Mouse (Mus musculus) small intestine, adult 2 months (tissue): ENCODE results near the gene Rassf3. TPM values are rescaled to one million over a fixed set of nuclear protein-coding genes. Genes with fewer than 3 reads are reported as not detected.
A peak's percentile ranks its signal among the peaks of the same experiment; 100 is the strongest.

Source experiments
- H3K27ac ChIP-seq: fragments of 200-500 bp; 2 replicates; pipeline ENCODE4 v1.5.1; 2012; ENCODE audit warnings: low read depth, low read length, control low read depth, inconsistent platforms; ENCODE audit not compliant: insufficient read depth
- H3K27me3 ChIP-seq: fragments of 200-500 bp; 2 replicates; pipeline ENCODE4 v1.6.1; 2012; ENCODE audit warnings: mild to moderate bottlenecking, moderate library complexity, low read length, inconsistent platforms; ENCODE audit not compliant: control insufficient read depth, insufficient read depth
- H3K36me3 ChIP-seq: fragments of 200-500 bp; 2 replicates; pipeline ENCODE4 v1.6.1; 2012; ENCODE audit warnings: mild to moderate bottlenecking, low read length, control low read depth, inconsistent platforms; ENCODE audit not compliant: control insufficient read depth, insufficient read depth
- H3K4me1 ChIP-seq: fragments of 200-500 bp; 2 replicates; pipeline ENCODE4 v1.6.1; 2012; ENCODE audit warnings: low read length, inconsistent platforms, mixed read lengths; ENCODE audit not compliant: control insufficient read depth, insufficient read depth, insufficient read length
- H3K4me3 ChIP-seq: fragments of 200-500 bp; 2 replicates; pipeline ENCODE4 v1.5.1; 2012; ENCODE audit warnings: low read depth, mild to moderate bottlenecking, control low read depth, inconsistent platforms, low read length, moderate library complexity
- CTCF ChIP-seq: fragments of 200-500 bp; IDR thresholded peaks from 2 replicates; pipeline ENCODE4 v1.5.1; 2012; ENCODE audit warnings: low read depth, mild to moderate bottlenecking, control low read depth, inconsistent platforms, low read length, moderate library complexity, mixed read lengths; ENCODE audit not compliant: insufficient replicate concordance, insufficient read length; ENCODE audit errors: extremely low read depth
- POLR2A ChIP-seq: fragments of 200-500 bp; IDR thresholded peaks from 2 replicates; pipeline ENCODE4 v1.6.1; 2012; ENCODE audit warnings: low read depth, mild to moderate bottlenecking, control low read depth, inconsistent platforms, low read length, moderate library complexity
- WGBS: fragments of 180-500 bp; shearing (Covaris S2); methylation state at CpG from one replicate; pipeline ENCODE4 v1.1.7; 2018; 5-methylcytosine and 5-hydroxymethylcytosine counted together
- polyA plus RNA-seq: library from polyadenylated mRNA; depleted of rRNA; stranded (reverse); fragments of >200 nt; gene quantifications from 2 replicates; pipeline ENCODE4 v1.2.3, GENCODE M21; 2012

The Rassf3 gene
- polyA plus RNA-seq, 1 experiment = 25.8 TPM

GRCm38 (mm10) chr10:121488623-121489299 is 12.6 kb upstream of the Rassf3 start:
- 84% methylated on average over 14 of the region's 14 CpGs for WGBS
- Histone ChIP-seq H3K4me3 (no peak overlapping the region), H3K36me3 (no peaks in the 10 kb centered on the region), H3K27me3 (no peaks in the 10 kb centered on the region), H3K27ac (0 out of 2 replicates have a peak overlapping the region, but pooled peaks have one; percentile 15), H3K4me1 (peaks cover 18% of the 10 kb centered on the region; the same call in 1 of the 2 replicates)
- TF ChIP-seq CTCF (no peak), POLR2A (no peak)

- H3K4me3 ChIP-seq = no peak overlapping the region
- H3K27me3 ChIP-seq = no peaks in the 10 kb centered on the region
- WGBS = 76% methylated on average over 4 of the region's 4 CpGs
Observed at GRCm38 (mm10) chr10:121487716-121488115, 11.6 kb upstream of the Rassf3 start.

GRCm38 (mm10) chr10:121486350-121486749 is 10.2 kb upstream of the Rassf3 start:
- 33% methylated on average over 9 of the region's 9 CpGs for WGBS
- peaks cover 9% of the 10 kb centered on the region; the same call in 1 of the 2 replicates for H3K4me1 ChIP-seq
- no peaks in the 10 kb centered on the region for H3K27me3 ChIP-seq
- H3K36me3 ChIP-seq = no peaks in the 10 kb centered on the region
- no peak overlapping the region for H3K4me3 ChIP-seq
- H3K27ac ChIP-seq = peak overlapping the region; percentile 63; the same call in 1 of the 2 replicates
- TF ChIP-seq POLR2A (no peak), CTCF (no peak)

More at GRCm38 (mm10) chr10:121487716-121488115, 11.6 kb upstream of the Rassf3 start:
- no peak overlapping the region for H3K27ac ChIP-seq
- TF ChIP-seq CTCF (no peak), POLR2A (no peak)
- no peaks in the 10 kb centered on the region for H3K36me3 ChIP-seq
- H3K4me1 ChIP-seq = peaks cover 16% of the 10 kb centered on the region; the same call in 1 of the 2 replicates

- Histone ChIP-seq H3K4me3 (no peak overlapping the region), H3K27me3 (no peaks in the 10 kb centered on the region), H3K36me3 (no peaks in the 10 kb centered on the region), H3K27ac (no peak overlapping the region), H3K4me1 (peaks cover 9% of the 10 kb centered on the region; the same call in 1 of the 2 replicates)
- no peak for TF ChIP-seq CTCF
- TF ChIP-seq POLR2A = no peak
- WGBS = 79% methylated on average over 1 of the region's 1 CpGs
Observed at GRCm38 (mm10) chr10:121483364-121483763, 7.2 kb upstream of the Rassf3 start.

DNA sequence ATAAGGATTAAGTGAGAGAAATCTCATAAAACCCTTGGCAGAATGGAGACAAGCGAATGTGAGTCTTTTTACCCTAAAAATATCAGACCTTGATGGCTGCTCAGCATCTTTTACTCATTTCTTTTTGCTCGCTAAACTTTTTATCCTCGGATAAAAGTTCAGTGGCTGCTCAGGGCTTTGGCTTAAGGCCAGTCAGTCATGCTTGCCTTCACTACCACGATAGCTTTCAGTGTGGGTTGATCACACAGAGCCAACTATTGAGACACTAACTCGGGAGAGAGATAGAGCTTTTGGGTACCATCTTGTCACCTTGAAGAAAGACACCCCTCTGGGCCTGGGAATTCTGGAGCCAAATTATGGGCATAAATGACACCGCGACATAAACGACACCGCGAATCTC is 5.0 kb upstream of the Rassf3 start:
- Histone ChIP-seq H3K36me3 (no peaks in the 10 kb centered on the region), H3K4me3 (no peak overlapping the region), H3K27ac (no peak overlapping the region), H3K4me1 (peaks cover 5% of the 10 kb centered on the region; the same call in 1 of the 2 replicates), H3K27me3 (no peaks in the 10 kb centered on the region)
- 88% methylated on average over 10 of the region's 10 CpGs for WGBS
- TF ChIP-seq POLR2A (no peak), CTCF (no peak)

- Histone ChIP-seq H3K36me3 (no peaks in the 10 kb centered on the region), H3K27ac (no peak overlapping the region), H3K4me3 (no peak overlapping the region), H3K27me3 (no peaks in the 10 kb centered on the region), H3K4me1 (peaks cover 3% of the 10 kb centered on the region; the same call in 1 of the 2 replicates)
- TF ChIP-seq CTCF = no peak
- no peak for TF ChIP-seq POLR2A
- 86% methylated on average over 1 of the region's 1 CpGs for WGBS
Observed at GRCm38 (mm10) chr10:121479987-121480386, 3.8 kb upstream of the Rassf3 start.

DNA sequence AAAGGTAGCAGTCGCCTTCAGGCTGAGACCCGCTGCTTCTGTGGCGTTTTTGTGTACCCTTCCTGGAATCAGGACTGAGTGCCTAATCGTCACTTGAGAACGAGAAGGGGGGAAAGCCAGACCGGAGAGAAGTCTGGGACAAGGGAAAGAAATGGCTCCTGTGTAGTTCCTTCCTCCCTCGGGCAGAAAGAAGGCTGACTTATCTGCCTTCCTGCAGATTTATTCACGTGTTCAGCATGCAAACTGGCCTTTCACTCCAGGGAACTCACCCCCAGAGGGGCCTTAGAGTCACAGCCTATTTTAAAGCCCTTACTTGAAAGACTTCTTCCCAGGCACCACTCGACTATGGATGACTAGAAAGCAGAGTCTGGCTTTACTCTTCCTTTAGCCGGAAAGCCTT is 1.3 kb upstream of the Rassf3 start:
- Histone ChIP-seq H3K27me3 (no peaks in the 10 kb centered on the region), H3K27ac (no peak overlapping the region), H3K4me3 (no peak overlapping the region), H3K36me3 (no peaks in the 10 kb centered on the region), H3K4me1 (peaks cover 12% of the 10 kb centered on the region)
- WGBS = 71% methylated on average over 10 of the region's 10 CpGs
- no peak for TF ChIP-seq POLR2A
- no peak for TF ChIP-seq CTCF

GRCm38 (mm10) chr10:121476968-121477337 is 806 bp upstream of the Rassf3 start:
- H3K4me3 ChIP-seq = 0 out of 2 replicates have a peak overlapping the region, but pooled peaks have one; percentile 69
- WGBS = 59% methylated on average over 8 of the region's 8 CpGs

More at GRCm38 (mm10) chr10:121476968-121477337, 806 bp upstream of the Rassf3 start:
- Histone ChIP-seq H3K27ac (0 out of 2 replicates have a peak overlapping the region, but pooled peaks have one; percentile 14), H3K27me3 (no peaks in the 10 kb centered on the region), H3K4me1 (peaks cover 15% of the 10 kb centered on the region), H3K36me3 (no peaks in the 10 kb centered on the region)
- TF ChIP-seq POLR2A = no peak
- no peak for TF ChIP-seq CTCF
